Mouse (Mus musculus): Measurements from ENCODE around the gene Hmbs. TPM values are rescaled to one million over a fixed set of nuclear protein-coding genes. Genes with fewer than 3 reads are reported as not detected.

Gene Hmbs
- polyA plus RNA-seq, 1 experiment from 2014 or later = 123 TPM

DNA sequence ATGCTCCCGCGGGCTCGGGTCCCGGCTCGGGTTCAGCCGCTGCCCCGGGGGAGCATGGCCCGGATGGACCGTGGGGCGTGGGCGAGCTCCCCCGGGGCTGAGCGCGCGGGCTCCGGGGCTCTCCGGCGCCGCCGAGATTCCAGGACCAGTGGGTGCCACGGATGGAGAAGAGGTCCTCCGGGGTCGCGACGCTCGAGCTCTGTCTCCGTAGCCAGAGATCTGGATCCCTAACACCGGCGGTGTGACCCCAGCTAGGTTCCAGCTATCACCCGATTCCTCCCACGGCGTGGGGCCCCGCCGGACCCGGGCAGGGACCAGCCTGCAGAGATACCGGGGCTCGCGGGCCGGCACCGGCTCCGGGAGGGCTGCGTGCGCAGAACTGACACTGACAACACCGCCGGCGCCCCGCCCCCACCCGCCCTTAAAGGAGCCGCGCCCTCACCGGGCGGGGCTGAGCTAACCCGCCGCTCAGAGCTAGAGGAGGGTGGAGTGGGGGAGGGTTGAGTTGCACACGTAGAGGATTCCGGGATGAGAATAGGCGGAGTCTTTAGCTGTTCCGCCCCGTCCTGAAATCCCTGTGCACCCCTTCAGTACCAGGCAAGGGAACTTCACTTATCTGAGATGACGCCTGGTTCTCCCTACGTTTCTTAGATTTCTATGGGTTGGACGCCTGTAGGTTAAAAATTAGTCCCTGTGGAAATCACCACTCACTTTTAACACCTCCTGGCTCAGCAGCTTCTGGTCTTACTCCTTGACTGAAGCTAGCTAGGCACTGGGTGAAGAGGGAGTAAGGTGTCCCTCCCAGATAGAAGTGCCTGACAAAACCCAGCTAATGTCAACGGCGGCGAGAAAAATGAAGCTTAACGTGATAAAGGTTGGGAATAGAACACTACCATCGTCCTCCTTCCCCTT is 23.9 kb downstream of the Hmbs start, which contains the start of gene C2cd2l:
Gene C2cd2l, minus strand, starts transcription at position 399 of the 912 bp plus-strand sequence.
- H3K4me2 ChIP-seq = peak within 1 kb of the TSS; percentile 85
- peak within 1 kb of the TSS; percentile 74 for H3K9ac ChIP-seq
- H3K27ac ChIP-seq = peak within 1 kb of the TSS; percentile 56
- WGBS = under 1% methylated on average over 63 of the region's 67 CpGs
- peaks cover 25% of the 10 kb centered on the region for H3K4me1 ChIP-seq
- H3K9me3 ChIP-seq = no peaks in the 10 kb centered on the region
- ATAC-seq (ENCODE audit: borderline replicate concordance, extremely low read depth, low FRiP score, low TSS enrichment) = peak; percentile 98
- H3K4me3 ChIP-seq = peak within 1 kb of the TSS; percentile 77
- H3K27me3 ChIP-seq = no peaks in the 10 kb centered on the region
- peaks cover 10% of the 10 kb centered on the region for H3K36me3 ChIP-seq

DNA sequence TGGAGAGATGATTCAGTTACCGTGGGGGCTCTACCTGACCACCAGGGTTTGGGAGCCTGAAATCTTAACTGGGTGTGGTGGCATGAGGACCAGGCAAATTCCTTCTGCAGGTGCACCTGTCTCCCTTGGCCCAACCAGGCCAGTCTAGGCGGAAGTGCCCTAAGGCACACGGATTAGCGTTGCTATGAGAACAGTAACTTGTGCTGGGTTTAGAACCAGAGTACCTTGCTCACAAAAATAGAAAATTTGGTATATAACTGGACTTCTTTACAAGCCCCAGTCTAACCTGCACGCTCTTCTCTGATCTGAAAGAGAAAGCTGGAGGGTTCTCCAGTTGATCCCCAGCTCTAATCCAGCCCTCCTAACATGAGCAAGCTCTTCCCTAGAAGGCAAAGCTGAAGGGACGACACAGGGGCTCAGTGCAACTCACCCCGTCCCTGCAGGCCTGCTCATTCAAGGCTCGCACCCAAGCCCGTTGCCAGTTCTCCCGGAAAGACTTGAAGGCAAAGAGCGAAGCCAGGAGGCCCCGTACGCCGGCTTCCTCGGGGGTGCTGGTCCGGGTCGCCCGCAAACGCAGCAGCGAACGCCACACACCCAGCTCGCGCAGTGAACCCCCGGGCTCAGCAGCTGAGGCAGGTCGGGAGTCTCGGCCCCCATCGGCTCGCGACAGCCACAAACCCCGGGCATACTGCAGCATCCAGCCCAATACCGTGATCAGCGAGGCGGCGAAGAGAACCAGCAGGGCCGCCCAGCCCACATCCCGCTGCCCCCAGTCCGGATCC is 24.7 kb downstream of the Hmbs start:
- peak overlapping the region; percentile 74 for H3K9ac ChIP-seq
- 0 out of 2 replicates have a peak, but pooled peaks have one; percentile 5 for ATAC-seq (ENCODE audit: borderline replicate concordance, extremely low read depth, low FRiP score, low TSS enrichment)
- H3K4me1 ChIP-seq = peaks cover 25% of the 10 kb centered on the region
- no peaks in the 10 kb centered on the region for H3K9me3 ChIP-seq
- H3K4me3 ChIP-seq = peak overlapping the region; percentile 77
- H3K4me2 ChIP-seq = peak overlapping the region; percentile 85
- H3K27me3 ChIP-seq = no peaks in the 10 kb centered on the region
- peaks cover 19% of the 10 kb centered on the region for H3K36me3 ChIP-seq
- WGBS = 2% methylated on average over 37 of the region's 37 CpGs
- H3K27ac ChIP-seq = peak overlapping the region; percentile 56

GRCm38 (mm10) chr9:44318826-44319095 is 25.3 kb downstream of the Hmbs start:
- Histone ChIP-seq H3K27ac (no peak overlapping the region), H3K4me3 (peak overlapping the region; percentile 77), H3K36me3 (peaks cover 24% of the 10 kb centered on the region), H3K9me3 (no peaks in the 10 kb centered on the region), H3K4me2 (peak overlapping the region; percentile 85), H3K4me1 (peaks cover 25% of the 10 kb centered on the region), H3K27me3 (no peaks in the 10 kb centered on the region), H3K9ac (peak overlapping the region; percentile 74)
- WGBS = 31% methylated on average over 3 of the region's 3 CpGs
- no peak for ATAC-seq (ENCODE audit: borderline replicate concordance, extremely low read depth, low FRiP score, low TSS enrichment)

DNA sequence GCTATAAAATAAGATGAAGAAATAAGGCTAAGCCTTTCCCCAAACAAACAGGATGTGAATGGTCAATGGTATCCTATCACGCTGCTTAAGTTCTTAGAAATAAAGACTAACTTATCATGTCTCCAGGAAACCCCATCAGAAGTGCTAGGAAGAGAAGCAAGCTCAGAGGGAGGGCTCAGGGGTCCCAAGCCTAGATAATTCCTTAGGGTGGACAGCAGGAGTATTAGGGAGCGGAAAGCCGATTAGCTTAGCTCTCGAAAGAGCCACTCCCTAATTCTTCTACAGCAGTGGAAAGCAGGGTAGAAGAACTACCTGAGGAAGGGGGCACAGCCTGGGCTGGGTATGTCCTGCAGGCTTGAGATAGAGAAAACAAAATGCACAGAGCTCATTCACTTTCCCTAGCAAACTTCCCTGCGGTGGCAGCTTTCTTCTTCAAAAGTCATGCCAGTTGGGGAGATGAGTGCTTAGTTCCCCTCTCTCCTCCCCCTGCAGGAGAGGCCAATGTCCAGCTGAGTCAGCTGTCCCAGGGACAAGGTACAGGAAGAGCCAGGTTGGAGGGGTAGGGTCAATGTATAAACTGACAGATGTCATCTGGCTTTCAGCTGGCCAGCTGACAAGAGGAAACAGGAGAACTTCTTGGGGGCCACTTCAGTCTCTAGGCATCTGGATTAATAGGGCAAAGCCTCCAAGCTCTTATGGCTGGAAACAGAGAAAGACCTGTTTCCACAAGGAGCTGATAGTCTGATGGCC is 25.8 kb downstream of the Hmbs start:
- 62% methylated on average over 5 of the region's 5 CpGs for WGBS
- no peak overlapping the region for H3K27ac ChIP-seq
- H3K27me3 ChIP-seq = no peaks in the 10 kb centered on the region
- peaks cover 25% of the 10 kb centered on the region for H3K4me1 ChIP-seq
- peak overlapping the region; percentile 77; the same call in 1 of the 2 replicates for H3K4me3 ChIP-seq
- no peak for ATAC-seq (ENCODE audit: borderline replicate concordance, extremely low read depth, low FRiP score, low TSS enrichment)
- peak overlapping the region; percentile 20 for H3K9ac ChIP-seq
- peak overlapping the region; percentile 85 for H3K4me2 ChIP-seq
- H3K36me3 ChIP-seq = peaks cover 29% of the 10 kb centered on the region
- H3K9me3 ChIP-seq = no peaks in the 10 kb centered on the region

- Histone ChIP-seq H3K4me2 (no peak overlapping the region), H3K27ac (no peak overlapping the region), H3K4me3 (no peak overlapping the region), H3K9ac (no peak overlapping the region), H3K36me3 (peaks cover 37% of the 10 kb centered on the region), H3K9me3 (no peaks in the 10 kb centered on the region), H3K27me3 (no peaks in the 10 kb centered on the region), H3K4me1 (peaks cover 25% of the 10 kb centered on the region)
- WGBS = 69% methylated on average over 4 of the region's 4 CpGs
- ATAC-seq (ENCODE audit: borderline replicate concordance, extremely low read depth, low FRiP score, low TSS enrichment) = no peak
These were observed 26.6 kb downstream of the Hmbs start for GRCm38 (mm10) chr9:44317452-44317851.

- no peak overlapping the region for H3K27ac ChIP-seq
- peaks cover 40% of the 10 kb centered on the region for H3K36me3 ChIP-seq
- no peak overlapping the region for H3K9ac ChIP-seq
- no peaks in the 10 kb centered on the region for H3K9me3 ChIP-seq
- 87% methylated on average over 18 of the region's 18 CpGs for WGBS
- ATAC-seq (ENCODE audit: borderline replicate concordance, extremely low read depth, low FRiP score, low TSS enrichment) = no peak
- H3K27me3 ChIP-seq = no peaks in the 10 kb centered on the region
- H3K4me2 ChIP-seq = no peak overlapping the region
- H3K4me1 ChIP-seq = peaks cover 25% of the 10 kb centered on the region
- no peak overlapping the region for H3K4me3 ChIP-seq
These were observed 29.1 kb downstream of the Hmbs start for GRCm38 (mm10) chr9:44314910-44315309.

GRCm38 (mm10) chr9:44314257-44314547 is 29.8 kb downstream of the Hmbs start:
- H3K4me3 ChIP-seq = no peak overlapping the region
- no peak overlapping the region for H3K4me2 ChIP-seq
- H3K4me1 ChIP-seq = peaks cover 22% of the 10 kb centered on the region
- peaks cover 40% of the 10 kb centered on the region for H3K36me3 ChIP-seq
- ATAC-seq (ENCODE audit: borderline replicate concordance, extremely low read depth, low FRiP score, low TSS enrichment) = no peak
- 73% methylated on average over 4 of the region's 4 CpGs for WGBS
- no peak overlapping the region for H3K27ac ChIP-seq
- no peak overlapping the region for H3K9ac ChIP-seq
- H3K27me3 ChIP-seq = no peaks in the 10 kb centered on the region
- no peaks in the 10 kb centered on the region for H3K9me3 ChIP-seq

- Histone ChIP-seq H3K4me3 (no peak overlapping the region), H3K9ac (no peak overlapping the region), H3K9me3 (no peaks in the 10 kb centered on the region), H3K36me3 (peaks cover 40% of the 10 kb centered on the region), H3K4me1 (peaks cover 17% of the 10 kb centered on the region), H3K27ac (no peak overlapping the region), H3K4me2 (no peak overlapping the region), H3K27me3 (no peaks in the 10 kb centered on the region)
- WGBS = 71% methylated on average over 19 of the region's 19 CpGs
- ATAC-seq (ENCODE audit: borderline replicate concordance, extremely low read depth, low FRiP score, low TSS enrichment) = no peak
These were observed 30.4 kb downstream of the Hmbs start for GRCm38 (mm10) chr9:44313476-44314256.

DNA sequence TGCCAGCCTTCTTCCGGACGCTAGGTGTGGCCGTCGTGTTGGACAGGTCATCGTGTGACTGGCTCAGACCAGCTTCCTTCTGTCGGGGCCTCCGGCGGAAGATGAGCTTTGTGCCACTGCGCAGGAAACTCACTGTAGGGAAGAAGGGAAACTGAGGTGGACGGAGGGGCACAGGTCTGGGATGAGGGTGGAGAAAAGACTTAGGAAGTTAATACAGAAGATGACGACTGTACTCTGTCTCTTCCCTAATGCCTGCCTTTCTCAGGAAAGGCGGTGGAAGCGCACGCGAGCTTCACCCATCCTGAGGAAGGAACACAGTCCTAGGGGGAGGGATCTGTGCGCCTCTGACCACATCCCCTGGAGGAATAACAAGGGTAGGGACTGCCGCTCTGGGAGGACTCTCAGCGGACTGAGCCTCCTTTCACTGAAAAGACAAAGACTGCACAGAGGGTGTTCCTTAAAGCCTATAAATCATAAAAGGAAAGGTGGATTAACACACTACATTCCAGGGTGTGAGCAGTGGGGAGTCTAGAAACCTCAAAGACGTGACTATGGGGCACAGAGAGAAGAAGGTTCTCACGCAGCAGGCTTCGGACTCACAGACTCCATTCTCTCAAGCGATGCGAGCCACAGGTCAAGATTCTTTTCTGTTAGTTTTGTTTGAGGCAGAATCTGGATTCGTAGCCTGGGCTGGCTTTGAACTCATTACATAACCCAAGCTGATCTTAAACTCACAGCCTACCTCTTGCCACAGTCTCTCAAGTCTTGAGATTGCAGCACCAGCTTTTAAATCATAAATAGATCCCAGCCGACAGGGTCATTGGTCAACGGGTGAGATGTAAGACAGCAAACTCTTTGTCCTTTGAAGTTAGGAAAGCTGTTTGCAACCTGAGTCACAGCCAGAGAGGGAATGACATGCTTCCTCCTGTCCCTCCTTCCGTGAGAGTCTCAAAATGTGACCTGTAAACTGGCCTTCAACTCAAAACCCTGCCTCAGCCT is 32.6 kb downstream of the Hmbs start:
- Histone ChIP-seq H3K27me3 (no peaks in the 10 kb centered on the region), H3K4me3 (no peak overlapping the region; the same call in 1 of the 2 replicates), H3K27ac (peak overlapping the region; percentile 54), H3K4me1 (peaks cover 3% of the 10 kb centered on the region; the same call in 1 of the 2 replicates), H3K9ac (peak overlapping the region; percentile 3; the same call in 1 of the 2 replicates), H3K36me3 (peaks cover 40% of the 10 kb centered on the region), H3K9me3 (no peaks in the 10 kb centered on the region), H3K4me2 (peak overlapping the region; percentile 36)
- ATAC-seq (ENCODE audit: borderline replicate concordance, extremely low read depth, low FRiP score, low TSS enrichment) = peak; percentile 70; the same call in 1 of the 2 replicates
- 18% methylated on average over 27 of the region's 27 CpGs for WGBS

DNA sequence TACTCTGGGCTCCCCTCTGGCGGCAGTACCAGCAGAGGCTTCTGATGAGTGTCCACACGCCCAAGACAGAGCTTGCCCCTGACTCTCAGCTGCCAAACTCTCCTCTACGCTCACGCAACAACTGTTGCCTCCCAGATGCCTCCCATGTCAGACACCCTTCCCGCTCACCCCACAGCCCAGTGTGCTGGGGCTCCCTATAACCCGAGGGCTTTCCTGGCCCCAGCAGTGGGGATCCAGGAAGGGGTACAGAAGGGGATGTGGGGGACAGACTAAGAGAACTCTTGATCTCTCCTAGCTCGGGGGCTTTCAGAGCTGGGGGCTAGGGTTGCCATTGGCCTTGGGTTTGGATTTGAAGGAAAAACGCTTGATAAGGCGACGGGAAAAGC is 33.3 kb downstream of the Hmbs start:
- H3K4me3 ChIP-seq = no peak overlapping the region
- ATAC-seq (ENCODE audit: borderline replicate concordance, extremely low read depth, low FRiP score, low TSS enrichment) = no peak
- 38% methylated on average over 10 of the region's 10 CpGs for WGBS

More for the DNA sequence above, 33.3 kb downstream of the Hmbs start:
- Histone ChIP-seq H3K27me3 (no peaks in the 10 kb centered on the region), H3K4me1 (peaks cover 3% of the 10 kb centered on the region; the same call in 1 of the 2 replicates), H3K36me3 (peaks cover 36% of the 10 kb centered on the region), H3K9ac (peak overlapping the region; percentile 3; the same call in 1 of the 2 replicates), H3K27ac (peak overlapping the region; percentile 54; the same call in 1 of the 2 replicates), H3K4me2 (peak overlapping the region; percentile 36), H3K9me3 (no peaks in the 10 kb centered on the region)
